Mouse (Mus musculus) brain, embryonic 14.5 days (tissue): ENCODE measurements around the gene Npas3.

Experiments used
- CTCF ChIP-seq: fragments of 200-500 bp; IDR thresholded peaks from 2 replicates; pipeline ENCODE4 v1.5.1; 2012; ENCODE audit warnings: inconsistent platforms, mild to moderate bottlenecking, moderate library complexity, borderline replicate concordance; ENCODE audit not compliant: insufficient read depth, insufficient read length; ENCODE audit errors: extremely low read depth
- POLR2A ChIP-seq: fragments of 200-500 bp; IDR thresholded peaks from 2 replicates; pipeline ENCODE4 v1.6.1; 2012; ENCODE audit warnings: mild to moderate bottlenecking, inconsistent platforms, borderline replicate concordance; ENCODE audit not compliant: poor library complexity, insufficient read depth, insufficient read length, severe bottlenecking; ENCODE audit errors: extremely low read depth

DNA sequence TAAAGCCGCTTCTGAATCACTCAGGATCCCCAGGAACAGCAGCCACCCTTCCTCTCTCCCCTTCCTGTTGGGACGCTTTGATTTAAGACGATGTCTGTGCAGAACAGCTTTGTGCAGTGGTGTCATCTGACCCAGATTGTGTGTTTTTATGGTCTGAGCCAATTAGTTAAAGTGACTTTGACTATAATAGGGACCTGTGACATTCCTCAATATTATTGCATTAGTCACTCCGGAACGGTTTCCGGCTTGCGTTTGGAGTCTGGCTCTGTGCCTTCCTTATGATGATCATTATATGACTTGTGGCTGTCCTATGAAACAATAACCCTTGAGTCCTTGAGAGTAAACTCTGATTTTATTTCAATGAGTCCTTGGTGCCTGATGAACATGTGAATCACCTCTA, 735.5 kb downstream of the Npas3 start:
- TF ChIP-seq CTCF (no peak), POLR2A (no peak)
